Mouse (Mus musculus) embryonic facial prominence, embryonic 10.5 days (tissue): Measurements from ENCODE around the gene Milr1. TPM values are rescaled to one million over a fixed set of nuclear protein-coding genes. Genes with fewer than 3 reads are reported as not detected.
"Not testable (repeated sequence)": the region's sequence is repeated elsewhere in the genome, so short reads cannot be mapped to it uniquely, and the experiment has no call there.

Source experiments
- DNase-seq: peaks from one replicate; pipeline ENCODE4 v3.0.0-alpha.2; 2017; ENCODE audit warnings: low spot score
- H3K27ac ChIP-seq: fragments of 300-500 bp; sonication (generic); replicated peaks from 2 replicates; pipeline ENCODE4 v1.5.1; 2016; ENCODE audit warnings: mild to moderate bottlenecking
- H3K27me3 ChIP-seq: fragments of 300-500 bp; sonication (generic); replicated peaks from 2 replicates; pipeline ENCODE4 v1.6.1; 2016; ENCODE audit warnings: low read depth, mild to moderate bottlenecking; ENCODE audit not compliant: poor library complexity, severe bottlenecking
- H3K36me3 ChIP-seq: fragments of 300-500 bp; sonication (generic); replicated peaks from 2 replicates; pipeline ENCODE4 v1.6.1; 2016; ENCODE audit warnings: mild to moderate bottlenecking, moderate library complexity
- H3K4me1 ChIP-seq: fragments of 300-500 bp; sonication (generic); 2 replicates; pipeline ENCODE4 v1.6.1; 2016
- H3K4me3 ChIP-seq: fragments of 300-500 bp; sonication (generic); 2 replicates; pipeline ENCODE4 v1.5.1; 2016; ENCODE audit warnings: mild to moderate bottlenecking, moderate library complexity
- H3K9me3 ChIP-seq: fragments of 300-500 bp; sonication (generic); 2 replicates; pipeline ENCODE4 v1.6.1; 2016; ENCODE audit warnings: mild to moderate bottlenecking
- WGBS: fragments of 180-500 bp; shearing (Covaris S2); methylation state at CpG from one replicate; pipeline ENCODE4 v1.1.7; 2016; 5-methylcytosine and 5-hydroxymethylcytosine counted together
- polyA plus RNA-seq: library from polyadenylated mRNA; unstranded; fragments of >200 nt; fragmentation: Nextera tagmentation; extraction: Ambion mirVana; gene quantifications from 2 replicates; pipeline ENCODE4 v1.2.1, GENCODE M21; 2016

Milr1 gene
- polyA plus RNA-seq, 1 experiment from 2014 or later = 1.1 TPM

GRCm38 (mm10) chr11:106720379-106720778 is 30.6 kb upstream of the Milr1 start:
- Histone ChIP-seq H3K36me3 (no peaks in the 10 kb centered on the region), H3K27ac (no peak overlapping the region), H3K9me3 (no peaks in the 10 kb centered on the region), H3K27me3 (no peaks in the 10 kb centered on the region), H3K4me3 (no peak overlapping the region), H3K4me1 (peaks cover 10% of the 10 kb centered on the region)
- 82% methylated on average over 8 of the region's 8 CpGs for WGBS
- no peak for DNase-seq

- DNase-seq = no peak
- WGBS = 26% methylated on average over 7 of the region's 7 CpGs
- Histone ChIP-seq H3K27ac (peak overlapping the region; percentile 10; the same call in 1 of the 2 replicates), H3K4me3 (no peak overlapping the region), H3K9me3 (no peaks in the 10 kb centered on the region), H3K27me3 (no peaks in the 10 kb centered on the region), H3K36me3 (no peaks in the 10 kb centered on the region), H3K4me1 (peaks cover 21% of the 10 kb centered on the region)
These were observed 28.1 kb upstream of the Milr1 start for GRCm38 (mm10) chr11:106722831-106723361.

- WGBS = 79% methylated on average over 15 of the region's 15 CpGs
- Histone ChIP-seq H3K9me3 (no peaks in the 10 kb centered on the region), H3K4me1 (peaks cover 29% of the 10 kb centered on the region), H3K27ac (no peak overlapping the region), H3K36me3 (no peaks in the 10 kb centered on the region), H3K27me3 (no peaks in the 10 kb centered on the region), H3K4me3 (no peak overlapping the region)
- DNase-seq = no peak
These were observed 27.4 kb upstream of the Milr1 start for GRCm38 (mm10) chr11:106723611-106724125.

- Histone ChIP-seq H3K4me3 (no peak overlapping the region), H3K27ac (no peak overlapping the region), H3K9me3 (no peaks in the 10 kb centered on the region), H3K27me3 (no peaks in the 10 kb centered on the region), H3K36me3 (no peaks in the 10 kb centered on the region), H3K4me1 (peaks cover 33% of the 10 kb centered on the region)
- no peak for DNase-seq
- 89% methylated on average over 10 of the region's 10 CpGs for WGBS
These were observed 26.7 kb upstream of the Milr1 start for GRCm38 (mm10) chr11:106724176-106724915.

GRCm38 (mm10) chr11:106724916-106725235 is 26.1 kb upstream of the Milr1 start:
- not testable (repeated sequence) for DNase-seq, H3K36me3 ChIP-seq, H3K27me3 ChIP-seq, H3K27ac ChIP-seq, H3K4me3 ChIP-seq, H3K9me3 ChIP-seq
- peaks cover 33% of the 10 kb centered on the region for H3K4me1 ChIP-seq
- WGBS = 94% methylated on average over 9 of the region's 9 CpGs

- H3K27ac ChIP-seq = peak overlapping the region; percentile 70
- H3K9me3 ChIP-seq = no peaks in the 10 kb centered on the region; the same call in 1 of the 2 replicates
- peak; percentile 34 for DNase-seq
- no peaks in the 10 kb centered on the region for H3K27me3 ChIP-seq
- H3K36me3 ChIP-seq = no peaks in the 10 kb centered on the region
- peaks cover 27% of the 10 kb centered on the region for H3K4me1 ChIP-seq
- WGBS = 38% methylated on average over 5 of the region's 5 CpGs
- H3K4me3 ChIP-seq = no peak overlapping the region
These were observed 23.1 kb upstream of the Milr1 start for GRCm38 (mm10) chr11:106727967-106728366.

- 73% methylated on average over 10 of the region's 10 CpGs for WGBS
- Histone ChIP-seq H3K27me3 (no peaks in the 10 kb centered on the region), H3K36me3 (no peaks in the 10 kb centered on the region), H3K4me1 (peaks cover 23% of the 10 kb centered on the region), H3K27ac (peak overlapping the region; percentile 70), H3K4me3 (no peak overlapping the region), H3K9me3 (no peaks in the 10 kb centered on the region; the same call in 1 of the 2 replicates)
- DNase-seq = no peak
These were observed 22.3 kb upstream of the Milr1 start for GRCm38 (mm10) chr11:106728402-106729366.

- Histone ChIP-seq H3K36me3 (no peaks in the 10 kb centered on the region), H3K27me3 (no peaks in the 10 kb centered on the region), H3K9me3 (no peaks in the 10 kb centered on the region; the same call in 1 of the 2 replicates), H3K4me3 (no peak overlapping the region), H3K4me1 (peaks cover 23% of the 10 kb centered on the region), H3K27ac (no peak overlapping the region)
- 94% methylated on average over 1 of the region's 1 CpGs for WGBS
- no peak for DNase-seq
These were observed 21.4 kb upstream of the Milr1 start for GRCm38 (mm10) chr11:106729656-106730055.

GRCm38 (mm10) chr11:106730714-106731113 is 20.3 kb upstream of the Milr1 start:
- Histone ChIP-seq H3K27ac (no peak overlapping the region), H3K9me3 (no peaks in the 10 kb centered on the region; the same call in 1 of the 2 replicates), H3K36me3 (no peaks in the 10 kb centered on the region), H3K27me3 (no peaks in the 10 kb centered on the region), H3K4me1 (peaks cover 23% of the 10 kb centered on the region), H3K4me3 (no peak overlapping the region)
- 90% methylated on average over 4 of the region's 4 CpGs for WGBS
- no peak for DNase-seq

- WGBS = 53% methylated on average over 3 of the region's 3 CpGs
- Histone ChIP-seq H3K27ac (peak overlapping the region; percentile 75), H3K27me3 (no peaks in the 10 kb centered on the region), H3K4me1 (peaks cover 22% of the 10 kb centered on the region), H3K36me3 (no peaks in the 10 kb centered on the region), H3K9me3 (no peaks in the 10 kb centered on the region), H3K4me3 (no peak overlapping the region)
- no peak for DNase-seq
These were observed 14.4 kb upstream of the Milr1 start for GRCm38 (mm10) chr11:106736614-106737013.

- H3K4me1 ChIP-seq = peaks cover 22% of the 10 kb centered on the region
- H3K27me3 ChIP-seq = no peaks in the 10 kb centered on the region
- H3K36me3 ChIP-seq = no peaks in the 10 kb centered on the region
- no peaks in the 10 kb centered on the region for H3K9me3 ChIP-seq
- peak; percentile 40 for DNase-seq
- peak overlapping the region; percentile 75 for H3K27ac ChIP-seq
- no peak overlapping the region for H3K4me3 ChIP-seq
- WGBS = 19% methylated on average over 12 of the region's 12 CpGs
These were observed 13.8 kb upstream of the Milr1 start for GRCm38 (mm10) chr11:106737178-106737621.

- H3K9me3 ChIP-seq = no peaks in the 10 kb centered on the region
- peaks cover 27% of the 10 kb centered on the region for H3K4me1 ChIP-seq
- H3K4me3 ChIP-seq = no peak overlapping the region
- WGBS = 91% methylated on average over 2 of the region's 2 CpGs
- H3K36me3 ChIP-seq = no peaks in the 10 kb centered on the region
- H3K27ac ChIP-seq = no peak overlapping the region
- no peaks in the 10 kb centered on the region for H3K27me3 ChIP-seq
- DNase-seq = no peak
These were observed 11.9 kb upstream of the Milr1 start for GRCm38 (mm10) chr11:106739116-106739515.
